Mouse (Mus musculus): ENCODE results near the gene Ercc6. TPM values are rescaled to one million over a fixed set of nuclear protein-coding genes. Genes with fewer than 3 reads are reported as not detected.

Ercc6 gene
- total RNA-seq, 2 experiments from 2014 or later = 3.9 to 4.2 TPM

DNA sequence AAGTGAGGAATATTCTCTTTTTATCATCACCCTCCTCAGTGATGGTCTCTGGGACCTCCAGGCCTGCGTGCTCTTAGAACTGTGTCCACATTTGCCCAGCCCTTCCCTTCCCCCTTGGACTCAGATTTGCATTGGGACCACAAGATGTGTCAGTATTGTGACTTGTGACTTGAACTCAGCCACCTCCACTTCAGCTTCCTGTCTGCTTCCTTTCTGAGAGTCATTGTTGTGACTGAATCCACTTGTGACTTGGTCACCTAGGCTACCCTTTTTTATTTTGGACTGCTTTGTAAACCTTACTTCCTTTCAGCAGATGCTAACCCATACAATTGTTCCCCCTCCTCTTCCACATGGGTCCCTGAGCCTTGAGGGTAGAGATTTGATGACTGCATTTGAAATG is 2.8 kb downstream of the Ercc6 start:
- DNase-seq (ENCODE audit: low spot score) = no peak

DNA sequence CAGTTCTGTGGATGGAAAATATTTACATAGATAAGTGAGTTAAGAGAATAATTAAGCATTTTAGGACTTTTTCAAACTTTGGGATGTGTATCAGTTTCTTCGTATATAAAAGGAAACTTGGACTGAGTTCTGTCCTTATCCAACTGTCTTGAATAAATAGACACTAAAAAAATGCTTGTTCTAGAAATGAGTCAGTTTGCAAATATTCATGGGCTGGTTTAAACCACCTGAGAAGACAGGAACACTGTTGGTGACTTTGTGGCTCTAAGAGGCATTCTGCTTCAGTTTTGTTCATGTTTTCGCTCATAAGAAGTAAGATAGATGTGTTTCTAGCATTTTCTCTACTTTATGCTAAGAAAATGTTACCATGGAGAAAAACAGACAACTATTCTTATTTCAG is 5.2 kb downstream of the Ercc6 start:
- DNase-seq (ENCODE audit: low spot score) = no peak

GRCm38 (mm10) chr14:32520400-32520926 is 7.1 kb downstream of the Ercc6 start:
- DNase-seq (ENCODE audit: low spot score) = no peak

- no peak for DNase-seq (ENCODE audit: low spot score)
These were observed 9.0 kb downstream of the Ercc6 start for GRCm38 (mm10) chr14:32522336-32522735.

DNA sequence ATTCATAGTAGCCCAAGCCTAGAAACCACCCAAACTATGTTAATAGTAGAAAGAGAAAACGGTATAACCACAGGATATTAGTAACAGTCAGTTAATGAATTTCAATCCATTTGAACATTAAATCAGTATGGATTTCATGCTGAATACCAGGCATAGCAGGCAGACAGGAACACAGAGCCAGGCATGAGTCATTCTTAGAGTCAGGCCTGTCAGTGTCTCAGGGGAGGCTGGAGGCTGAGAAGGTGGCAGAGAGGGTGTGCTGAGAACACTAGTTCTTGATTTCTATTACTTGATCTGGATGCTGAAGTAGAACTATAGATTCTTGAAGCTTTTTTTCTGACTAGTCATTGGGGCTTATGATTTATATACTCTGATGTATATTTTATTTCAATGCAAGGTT is 10.8 kb downstream of the Ercc6 start:
- DNase-seq (ENCODE audit: low spot score) = no peak

DNA sequence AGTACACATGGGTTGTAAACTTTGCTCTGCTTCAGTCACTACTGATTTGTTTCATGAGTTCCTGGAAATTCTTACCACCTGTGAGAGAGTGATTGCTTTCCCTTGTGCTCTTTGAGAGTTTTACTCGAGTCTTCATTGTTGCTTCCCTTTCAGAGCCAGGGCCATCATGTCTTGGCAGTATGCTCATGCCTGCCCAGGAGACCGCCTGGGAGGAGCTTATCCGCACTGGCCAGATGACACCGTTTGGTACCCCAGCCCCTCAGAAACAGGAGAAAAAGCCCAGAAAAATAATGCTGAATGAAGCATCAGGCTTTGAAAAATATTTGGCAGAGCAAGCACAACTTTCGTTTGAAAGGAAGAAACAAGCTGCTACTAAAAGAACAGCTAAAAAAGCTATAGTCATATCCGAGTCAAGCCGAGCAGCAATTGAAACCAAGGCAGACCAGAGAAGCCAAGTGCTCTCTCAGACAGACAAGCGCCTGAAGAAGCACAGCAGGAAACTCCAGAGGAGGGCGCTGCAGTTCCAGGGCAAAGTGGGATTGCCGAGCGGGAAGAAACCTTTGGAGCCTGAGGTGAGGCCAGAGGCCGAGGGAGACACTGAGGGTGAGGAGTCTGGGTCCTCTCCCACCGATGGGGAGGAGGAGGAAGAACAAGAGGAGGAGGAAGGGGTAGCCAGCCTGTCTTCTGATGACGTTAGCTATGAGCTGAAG is 12.8 kb downstream of the Ercc6 start:
- DNase-seq (ENCODE audit: low spot score) = no peak

GRCm38 (mm10) chr14:32527211-32527610 is 13.9 kb downstream of the Ercc6 start:
- DNase-seq (ENCODE audit: low spot score) = no peak

DNA sequence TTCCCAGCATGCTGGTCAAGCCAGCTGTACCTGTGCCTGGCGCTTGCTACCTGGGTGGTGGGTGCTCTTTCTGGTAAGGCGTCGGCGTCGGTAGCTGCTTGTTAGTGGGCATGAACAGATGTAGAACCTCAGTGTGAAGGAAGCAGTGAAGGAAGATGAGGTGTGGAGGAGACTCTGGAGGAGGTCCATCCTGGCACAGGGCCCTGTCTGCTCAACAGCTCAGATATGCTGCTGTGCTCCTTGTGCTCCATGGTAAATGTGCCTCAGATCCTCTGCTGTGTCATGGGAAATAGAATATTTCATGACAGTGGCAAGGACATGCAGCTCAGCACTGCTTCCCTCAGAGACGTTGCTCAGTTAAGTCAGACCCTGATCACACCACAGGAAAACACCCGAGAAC is 15.7 kb downstream of the Ercc6 start:
- no peak for DNase-seq (ENCODE audit: low spot score)

DNA sequence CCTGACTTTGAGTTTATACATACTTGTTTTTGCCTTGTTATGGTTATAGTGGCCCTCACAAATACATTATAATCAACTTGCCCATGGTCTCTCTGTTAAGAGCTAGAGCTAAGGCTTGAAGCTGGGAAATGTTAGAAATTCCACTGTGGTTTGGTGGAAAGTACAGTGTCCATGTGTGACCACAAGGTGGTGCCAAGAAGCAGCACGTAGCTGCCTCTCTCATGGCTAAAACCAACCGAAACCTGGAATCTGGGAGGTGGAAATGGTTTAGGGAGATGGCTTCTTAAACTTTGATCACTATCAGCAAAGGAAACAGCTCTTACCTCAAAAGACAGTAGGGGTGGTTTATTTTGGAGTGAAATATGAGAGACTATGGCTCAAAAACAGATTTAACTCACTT is 17.6 kb downstream of the Ercc6 start:
- DNase-seq (ENCODE audit: low spot score) = peak; percentile 29

GRCm38 (mm10) chr14:32531371-32531770 is 18.1 kb downstream of the Ercc6 start:
- DNase-seq (ENCODE audit: low spot score) = no peak

DNA sequence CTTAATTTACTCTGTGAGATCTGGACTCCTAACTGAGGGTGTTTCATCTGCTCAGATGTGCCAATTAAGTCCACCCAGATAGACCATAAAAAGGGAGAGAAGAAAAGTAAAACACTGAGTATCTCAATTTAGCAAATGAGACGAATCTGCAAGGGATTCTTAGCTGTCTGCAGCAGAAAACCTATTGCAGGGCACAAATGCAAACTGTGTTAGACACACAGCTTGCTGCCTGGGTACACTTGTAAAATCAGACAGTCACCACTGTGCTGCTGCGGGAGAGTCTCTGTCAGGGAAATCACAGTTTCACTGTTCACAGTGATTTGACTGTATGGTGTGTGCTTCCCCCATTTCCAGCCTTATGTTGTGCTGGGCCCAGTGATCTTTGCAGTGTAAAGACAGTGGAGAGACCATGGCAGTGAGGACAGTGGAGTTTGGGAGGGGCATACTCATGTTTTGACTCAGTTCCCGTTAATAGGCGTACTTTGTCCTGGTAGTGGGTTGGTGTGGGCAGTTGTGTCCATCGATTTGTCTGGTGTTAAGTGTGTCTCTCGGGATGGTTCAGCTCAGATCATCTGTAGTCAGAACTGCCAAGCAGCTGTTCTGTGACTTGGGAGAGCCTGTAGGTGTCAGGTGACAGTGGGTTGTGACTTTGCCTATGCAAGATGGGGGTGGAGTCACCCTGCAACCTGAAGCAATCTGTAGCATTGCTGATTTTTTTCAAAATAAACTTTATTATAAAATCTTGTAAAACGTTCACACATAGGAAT is 19.2 kb downstream of the Ercc6 start:
- peak; percentile 69 for DNase-seq (ENCODE audit: low spot score)

GRCm38 (mm10) chr14:32533148-32533520 is 19.8 kb downstream of the Ercc6 start:
- DNase-seq (ENCODE audit: low spot score) = peak; percentile 48

DNA sequence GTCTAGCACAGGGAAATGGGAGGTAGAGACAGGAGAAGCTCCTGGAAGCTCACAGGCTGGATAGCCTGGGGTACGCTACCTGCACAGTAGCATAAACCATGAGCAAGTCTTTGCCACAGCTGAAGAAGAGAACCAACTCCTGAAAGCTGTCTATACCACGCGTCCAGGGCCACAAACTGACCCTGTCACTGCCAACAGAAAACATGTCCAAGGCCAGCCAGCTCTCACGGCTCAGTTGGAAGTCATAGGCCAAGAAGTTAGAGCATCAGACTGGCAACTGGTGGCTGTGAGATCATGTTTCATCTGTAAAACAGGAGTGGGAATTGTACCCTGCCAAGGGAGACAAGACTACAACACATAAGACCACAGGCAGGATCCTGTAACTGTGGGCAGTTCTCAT is 20.3 kb downstream of the Ercc6 start:
- peak; percentile 57 for DNase-seq (ENCODE audit: low spot score)

DNA sequence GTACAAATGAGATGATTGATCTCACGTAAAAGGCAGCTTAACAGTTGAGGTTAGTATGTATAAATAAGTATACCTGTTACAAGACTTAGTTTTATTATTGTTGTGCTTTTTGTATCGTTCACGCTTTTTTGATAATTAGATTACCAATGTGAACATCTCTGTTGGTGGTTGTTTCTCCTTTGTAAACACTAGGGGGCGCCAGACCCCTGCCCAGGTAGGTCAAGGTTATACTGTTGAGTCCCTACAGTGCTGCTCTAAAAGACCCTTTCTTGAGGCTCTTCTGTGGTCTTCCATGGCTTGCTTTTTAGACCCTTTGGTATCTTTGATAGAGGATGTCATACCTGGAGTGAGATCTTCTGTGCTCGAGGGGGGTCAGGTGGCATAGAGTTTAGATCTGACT is 20.8 kb downstream of the Ercc6 start:
- DNase-seq (ENCODE audit: low spot score) = no peak

DNA sequence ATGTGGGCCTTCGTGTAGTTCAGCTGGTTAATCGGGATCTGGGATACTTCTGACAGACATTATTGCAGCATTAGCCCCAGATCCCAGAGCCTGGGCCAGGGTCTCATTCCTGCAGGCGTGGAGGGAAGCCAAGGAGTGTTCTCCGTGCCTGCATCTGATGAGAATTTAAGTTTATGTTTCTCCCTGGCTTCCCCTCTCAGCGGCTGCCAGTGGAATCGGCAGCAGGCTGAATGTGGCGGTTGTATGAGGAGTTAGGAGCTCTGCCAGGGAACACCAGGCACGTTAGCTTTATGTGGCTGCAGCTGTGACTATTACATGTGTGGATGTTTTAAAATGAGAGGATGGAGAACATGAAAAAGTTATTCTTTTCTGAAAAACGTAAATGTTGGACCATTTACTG is 23.4 kb downstream of the Ercc6 start:
- no peak for DNase-seq (ENCODE audit: low spot score)

GRCm38 (mm10) chr14:32538115-32538514 is 24.8 kb downstream of the Ercc6 start:
- DNase-seq (ENCODE audit: low spot score) = no peak

DNA sequence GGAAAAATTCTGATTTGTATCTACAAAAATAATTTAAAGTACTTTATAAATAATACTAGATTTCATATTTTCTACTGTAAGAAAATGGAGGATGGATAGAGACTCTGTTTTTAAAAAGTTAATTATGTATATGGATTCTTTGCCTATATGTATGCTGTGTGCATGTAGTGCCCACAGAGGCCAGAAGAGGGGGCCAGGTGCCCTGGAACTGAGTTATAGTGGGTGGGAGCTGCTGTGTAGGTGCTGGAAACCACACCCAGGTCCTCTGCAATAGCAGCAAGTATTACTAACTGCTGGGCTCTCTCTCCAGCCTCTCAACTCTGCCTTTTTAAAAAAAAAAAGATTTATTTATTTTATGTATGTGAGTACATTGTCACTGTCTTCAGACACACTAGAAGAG is 29.8 kb downstream of the Ercc6 start:
- DNase-seq (ENCODE audit: low spot score) = no peak

- peak; percentile 40 for DNase-seq (ENCODE audit: low spot score)
These were observed 33.4 kb downstream of the Ercc6 start for GRCm38 (mm10) chr14:32546676-32547075.

DNA sequence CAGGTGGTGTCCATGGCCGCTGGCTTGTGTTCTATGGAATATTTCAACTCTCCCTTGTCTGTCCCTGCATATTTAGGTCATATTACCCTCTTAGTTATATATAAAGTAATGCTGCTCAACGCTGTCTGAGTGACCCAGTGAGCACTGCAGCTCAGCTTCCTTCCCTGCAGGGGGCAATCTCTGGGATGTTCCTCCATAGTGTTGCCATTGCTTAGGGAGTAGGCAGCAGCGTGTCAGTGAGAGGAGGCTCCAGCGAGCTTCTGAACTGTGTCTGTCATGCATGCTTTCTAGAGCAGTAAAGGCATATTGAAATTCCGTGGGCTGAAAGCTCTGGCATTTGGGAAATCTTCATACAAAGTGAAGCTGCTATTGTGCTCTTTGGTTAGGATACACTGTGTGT is 38.5 kb downstream of the Ercc6 start:
- DNase-seq (ENCODE audit: low spot score) = no peak

GRCm38 (mm10) chr14:32553198-32553903 is 40.0 kb downstream of the Ercc6 start:
- no peak for DNase-seq (ENCODE audit: low spot score)

GRCm38 (mm10) chr14:32554860-32555526 is 41.7 kb downstream of the Ercc6 start:
- DNase-seq (ENCODE audit: low spot score) = no peak

GRCm38 (mm10) chr14:32561428-32561827 is 48.1 kb downstream of the Ercc6 start:
- DNase-seq (ENCODE audit: low spot score) = no peak
